Mouse (Mus musculus) gastrocnemius, postnatal 25 days (tissue): ENCODE data around the gene Ano10. TPM values are rescaled to one million over a fixed set of nuclear protein-coding genes. Genes with fewer than 3 reads are reported as not detected.
"Not testable (repeated sequence)": the region's sequence is repeated elsewhere in the genome, so short reads cannot be mapped to it uniquely, and the experiment has no call there.

ENCODE experiments used
- DNase-seq: peaks from one replicate; pipeline ENCODE4 v3.0.0; 2022
- total RNA-seq, 2 experiments: library from RNA; stranded (reverse); gene quantifications; 1 replicate in 1 of 2; 2 replicates in 1 of 2; pipeline ENCODE4 v1.2.3; 2021

Gene Ano10
- total RNA-seq, 2 experiments from 2014 or later = 36.6 to 43.5 TPM

DNA sequence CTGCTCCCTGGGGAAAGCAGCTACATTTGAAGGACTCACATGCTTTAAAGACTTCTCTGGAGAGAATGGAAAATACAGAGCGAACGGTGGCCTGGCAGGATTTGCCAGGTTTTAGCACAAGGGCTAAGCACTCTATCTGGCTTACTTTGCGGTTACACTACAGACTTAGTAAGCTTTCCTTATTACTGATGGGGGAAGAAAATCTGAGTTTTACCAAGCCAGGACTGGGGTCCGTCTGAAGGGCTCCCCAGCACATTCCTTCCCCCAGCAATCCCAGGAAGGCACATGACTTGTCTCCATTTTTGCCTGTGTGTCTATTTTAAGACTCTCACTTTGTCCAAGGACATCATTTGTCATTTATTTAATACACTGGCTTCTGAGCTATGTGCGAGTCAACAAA is 97.2 kb downstream of the Ano10 start:
- no peak for DNase-seq

- no peak for DNase-seq
These were observed 99.1 kb downstream of the Ano10 start for GRCm38 (mm10) chr9:122195042-122195682.

DNA sequence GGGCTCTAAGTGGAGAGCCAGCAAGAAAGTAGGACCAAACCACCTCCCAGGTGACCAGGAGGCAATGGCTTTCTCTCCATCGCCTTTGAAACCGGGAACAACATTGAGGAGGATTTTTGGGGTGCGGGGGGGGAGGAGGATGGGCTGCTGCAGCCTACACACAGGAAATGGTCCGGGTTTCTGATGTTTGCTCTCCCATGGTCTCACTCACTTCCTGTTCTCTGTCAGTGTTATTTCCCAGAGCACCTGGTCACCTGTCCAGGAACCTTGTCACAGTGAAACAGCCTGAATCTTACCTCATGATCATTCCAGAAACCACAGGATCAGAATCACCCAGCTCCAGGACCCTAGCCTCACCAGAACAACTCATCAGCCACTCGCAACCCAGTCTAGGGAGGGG is 100.4 kb downstream of the Ano10 start:
- DNase-seq = no peak

- no peak for DNase-seq
These were observed 100.9 kb downstream of the Ano10 start for GRCm38 (mm10) chr9:122193361-122193760.

GRCm38 (mm10) chr9:122188724-122189123 is 105.5 kb downstream of the Ano10 start:
- DNase-seq = no peak

- no peak for DNase-seq
These were observed 106.7 kb downstream of the Ano10 start for GRCm38 (mm10) chr9:122187451-122187921.

GRCm38 (mm10) chr9:122186643-122187226 is 107.5 kb downstream of the Ano10 start:
- DNase-seq = no peak

- no peak for DNase-seq
These were observed 108.3 kb downstream of the Ano10 start for GRCm38 (mm10) chr9:122185953-122186352.

GRCm38 (mm10) chr9:122185061-122185460 is 109.2 kb downstream of the Ano10 start:
- peak; percentile 67 for DNase-seq

DNA sequence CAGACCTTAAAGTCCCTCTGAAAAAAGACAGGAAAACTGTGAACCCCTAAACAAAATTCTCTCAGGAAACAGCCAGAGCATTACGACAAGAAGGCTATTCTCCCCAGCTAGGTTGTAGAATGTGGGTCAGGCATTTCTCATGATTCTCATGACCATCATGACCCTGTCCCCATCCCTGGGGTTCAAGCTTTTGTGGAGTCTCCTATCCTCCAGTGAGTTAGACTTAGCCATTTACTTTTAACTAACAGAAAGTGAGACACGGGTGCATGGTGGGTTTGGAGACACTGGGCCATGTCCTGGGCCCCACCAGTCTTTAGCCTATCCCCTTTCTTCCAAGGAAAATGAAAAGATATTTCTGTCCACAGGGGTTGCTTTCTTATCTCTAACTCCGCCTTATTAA is 109.9 kb downstream of the Ano10 start:
- no peak for DNase-seq

GRCm38 (mm10) chr9:122183074-122183473 is 111.1 kb downstream of the Ano10 start:
- DNase-seq = no peak

DNA sequence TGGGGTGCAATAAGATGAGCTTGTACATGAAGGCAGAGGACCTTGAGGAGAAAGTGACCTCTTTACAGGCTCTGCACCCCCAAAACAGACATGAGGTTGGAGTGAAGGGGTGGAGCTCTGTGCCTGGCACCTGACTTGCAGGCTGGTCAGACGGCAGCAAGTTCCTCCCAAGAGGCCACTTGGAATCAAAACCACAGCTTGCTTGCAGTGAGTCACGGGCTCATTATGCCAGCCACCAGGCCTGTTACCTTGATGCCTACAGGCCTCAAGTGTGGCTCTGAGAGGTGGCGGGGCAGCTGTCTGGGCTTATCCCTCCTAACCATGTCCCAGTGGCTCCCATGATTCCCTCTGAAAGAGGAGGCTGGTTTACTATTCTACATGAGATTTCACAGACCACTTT is 114.1 kb downstream of the Ano10 start:
- DNase-seq = no peak

- DNase-seq = no peak
These were observed 115.8 kb downstream of the Ano10 start for GRCm38 (mm10) chr9:122178427-122178826.

GRCm38 (mm10) chr9:122177256-122178220 is 116.7 kb downstream of the Ano10 start:
- no peak for DNase-seq

DNA sequence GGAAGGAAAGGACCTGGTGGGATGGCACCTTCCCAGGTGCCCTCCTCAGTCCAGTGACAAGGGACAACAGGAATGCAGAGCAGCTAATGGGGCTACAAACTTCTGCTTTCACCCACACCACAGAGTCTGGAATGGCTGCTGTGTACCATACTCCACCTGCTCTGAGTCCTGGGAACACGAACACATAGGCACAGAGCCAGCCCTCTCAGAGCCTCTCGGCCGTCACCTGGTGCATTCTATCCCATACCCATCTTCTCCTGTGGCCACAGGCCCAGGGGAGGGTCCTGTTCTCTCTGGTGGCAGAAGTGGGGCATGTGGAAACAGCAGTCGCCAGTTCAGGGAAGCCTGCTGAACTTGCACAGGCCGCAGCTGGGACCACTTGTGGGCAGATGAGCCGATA is 119.5 kb downstream of the Ano10 start:
- no peak for DNase-seq

- no peak for DNase-seq
These were observed 120.6 kb downstream of the Ano10 start for GRCm38 (mm10) chr9:122173405-122174233.

- DNase-seq = no peak
These were observed 121.5 kb downstream of the Ano10 start for GRCm38 (mm10) chr9:122172612-122173186.

DNA sequence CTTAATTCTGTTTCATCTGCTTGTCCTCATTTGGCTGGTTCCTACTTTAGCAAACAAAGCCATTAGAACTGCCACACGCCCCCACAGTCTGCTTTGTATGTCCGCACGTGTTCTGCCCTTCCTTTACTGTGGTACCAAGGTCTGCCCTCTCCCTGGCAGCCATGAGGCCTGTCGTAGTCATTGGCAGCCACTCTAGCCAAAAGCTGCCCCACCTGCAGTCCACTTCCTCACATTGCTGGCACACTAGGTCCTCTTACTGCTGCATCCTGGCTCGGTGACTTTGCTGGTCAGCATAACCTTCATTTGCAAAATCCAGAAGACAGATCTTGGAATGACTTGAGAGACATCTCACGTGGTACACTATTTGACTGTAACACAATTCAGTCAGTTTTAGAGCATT is 124.3 kb downstream of the Ano10 start:
- no peak for DNase-seq

- DNase-seq = not testable (repeated sequence)
These were observed 126.5 kb downstream of the Ano10 start for GRCm38 (mm10) chr9:122167719-122168118.

DNA sequence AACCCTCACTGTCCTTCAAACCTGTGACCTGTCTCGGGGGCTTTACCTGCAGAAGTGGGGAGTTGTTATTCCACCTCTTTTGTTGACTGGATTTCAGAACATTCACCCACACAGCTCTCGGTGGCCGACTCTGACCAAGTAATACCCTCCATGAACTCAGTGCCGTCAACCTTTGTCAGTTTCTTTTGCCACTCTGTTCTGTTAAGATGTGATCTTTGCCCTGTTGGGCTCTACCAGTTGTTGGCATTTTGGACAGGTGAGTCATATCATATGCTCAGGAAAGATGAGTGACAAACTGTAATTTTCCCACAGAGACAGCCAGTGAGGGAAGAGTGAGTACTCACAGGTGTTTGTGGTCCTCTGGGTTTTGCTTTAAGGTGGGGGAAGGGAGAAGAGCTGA is 129.7 kb downstream of the Ano10 start:
- DNase-seq = no peak

DNA sequence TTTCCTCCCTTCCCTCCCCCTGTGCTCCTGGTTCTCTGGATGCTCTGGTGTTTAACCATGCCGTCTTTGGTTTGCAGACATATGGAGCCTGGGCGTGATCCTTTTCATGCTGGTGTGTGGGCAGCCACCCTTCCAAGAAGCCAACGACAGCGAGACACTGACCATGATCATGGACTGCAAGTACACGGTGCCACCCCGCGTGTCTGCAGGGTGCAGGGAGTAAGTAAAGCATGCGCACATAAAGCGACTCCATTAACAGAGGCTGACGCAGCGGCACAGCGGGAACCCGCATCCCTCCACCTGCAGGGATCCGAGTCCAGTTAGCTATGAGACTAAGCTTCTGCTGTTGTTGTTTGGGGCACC is 137.2 kb downstream of the Ano10 start:
- DNase-seq = no peak
